Mouse (Mus musculus): ENCODE measurements around the gene Itprip. TPM values are rescaled to one million over a fixed set of nuclear protein-coding genes. Genes with fewer than 3 reads are reported as not detected.

Itprip gene
- polyA plus RNA-seq, 1 experiment from 2014 or later, result 5.4 TPM

DNA sequence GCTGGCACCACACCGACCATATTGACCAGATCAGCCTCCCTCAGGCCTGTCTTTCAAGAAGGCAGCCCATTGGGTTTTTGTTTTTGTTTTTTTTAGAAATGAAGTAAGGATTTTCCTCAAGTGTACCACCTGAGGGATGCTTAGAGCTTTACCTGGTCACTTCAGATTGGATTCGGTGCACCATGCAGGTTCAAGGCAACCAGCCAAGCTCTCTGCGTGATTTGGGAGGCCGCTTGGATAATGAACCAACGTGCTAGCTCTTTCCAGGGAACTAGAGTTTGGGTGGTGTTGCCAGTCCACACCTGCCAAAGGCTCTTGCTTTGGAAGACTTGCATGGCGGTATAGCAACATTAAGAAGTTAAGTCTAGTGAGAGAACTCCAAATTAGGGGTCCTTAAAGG lies 26.0 kb downstream of the Itprip start:
- H3K4me3 ChIP-seq (replicated peaks; ENCODE audit: low read length), result no peak overlapping the region
- DNase-seq (ENCODE audit: low spot score), result no peak
- 92% methylated on average over 6 of the region's 6 CpGs for WGBS

GRCm38 (mm10) chr19:47891562-47892312 lies 27.4 kb downstream of the Itprip start:
- Histone ChIP-seq H3K4me2 (replicated peaks) (no peak overlapping the region), H3K9me3 (ENCODE audit: control insufficient read depth, low read length) (no peaks in the 10 kb centered on the region), H3K36me3 (replicated peaks; ENCODE audit: control insufficient read depth, insufficient read depth) (peaks cover 8% of the 10 kb centered on the region), H3K4me1 (replicated peaks; ENCODE audit: control insufficient read depth, insufficient read depth, low read length) (no peaks in the 10 kb centered on the region), H3K27me3 (ENCODE audit: control insufficient read depth, insufficient read depth, low read length) (no peaks in the 10 kb centered on the region), H3K9ac (no peak overlapping the region), H3K4me3 (replicated peaks; ENCODE audit: low read length) (no peak overlapping the region), H3K27ac (no peak overlapping the region)
- WGBS, result 80% methylated on average over 11 of the region's 11 CpGs
- ATAC-seq (ENCODE audit: low FRiP score) (no peak), DNase-seq (ENCODE audit: low spot score) (no peak)

More for the DNA sequence above, 26.0 kb downstream of the Itprip start:
- no peak overlapping the region for H3K4me2 ChIP-seq (replicated peaks)
- H3K4me1 ChIP-seq (replicated peaks; ENCODE audit: control insufficient read depth, insufficient read depth, low read length), result no peaks in the 10 kb centered on the region
- peaks cover 15% of the 10 kb centered on the region for H3K36me3 ChIP-seq (replicated peaks; ENCODE audit: control insufficient read depth, insufficient read depth)
- H3K9ac ChIP-seq, result no peak overlapping the region
- H3K27me3 ChIP-seq (ENCODE audit: control insufficient read depth, insufficient read depth, low read length), result no peaks in the 10 kb centered on the region
- H3K27ac ChIP-seq, result no peak overlapping the region
- no peaks in the 10 kb centered on the region for H3K9me3 ChIP-seq (ENCODE audit: control insufficient read depth, low read length)
- ATAC-seq (ENCODE audit: low FRiP score), result no peak

GRCm38 (mm10) chr19:47890489-47891130 lies 28.5 kb downstream of the Itprip start:
- Histone ChIP-seq H3K9ac (no peak overlapping the region), H3K27ac (no peak overlapping the region), H3K9me3 (ENCODE audit: control insufficient read depth, low read length) (no peaks in the 10 kb centered on the region), H3K27me3 (ENCODE audit: control insufficient read depth, insufficient read depth, low read length) (no peaks in the 10 kb centered on the region), H3K4me1 (replicated peaks; ENCODE audit: control insufficient read depth, insufficient read depth, low read length) (no peaks in the 10 kb centered on the region), H3K36me3 (replicated peaks; ENCODE audit: control insufficient read depth, insufficient read depth) (peaks cover 3% of the 10 kb centered on the region; the same call in 1 of the 2 replicates), H3K4me2 (replicated peaks) (no peak overlapping the region), H3K4me3 (replicated peaks; ENCODE audit: low read length) (no peak overlapping the region)
- 78% methylated on average over 10 of the region's 10 CpGs for WGBS
- DNase-seq (ENCODE audit: low spot score) (no peak), ATAC-seq (ENCODE audit: low FRiP score) (no peak)

DNA sequence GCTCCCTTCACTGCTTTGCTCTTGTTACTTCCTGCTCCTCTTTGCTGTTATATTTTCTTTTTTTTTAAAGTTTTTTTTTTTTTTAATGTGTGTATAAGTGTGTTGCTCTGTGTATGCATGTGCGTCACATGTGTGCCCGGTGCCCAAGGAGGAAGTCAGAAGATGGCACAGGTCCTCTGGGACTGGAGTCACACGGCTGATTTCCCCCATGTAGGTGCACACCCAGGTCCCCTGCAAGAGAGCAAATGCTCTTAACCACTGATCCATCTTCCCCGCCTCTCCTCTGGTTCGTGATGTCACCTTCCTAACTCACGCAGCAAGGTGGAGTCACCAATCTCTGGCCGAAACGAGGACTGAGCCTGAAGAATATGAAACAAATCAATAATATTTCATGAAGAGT lies 31.1 kb downstream of the Itprip start:
- Histone ChIP-seq H3K9ac (no peak overlapping the region), H3K36me3 (replicated peaks; ENCODE audit: control insufficient read depth, insufficient read depth) (no peaks in the 10 kb centered on the region), H3K9me3 (ENCODE audit: control insufficient read depth, low read length) (no peaks in the 10 kb centered on the region), H3K4me1 (replicated peaks; ENCODE audit: control insufficient read depth, insufficient read depth, low read length) (no peaks in the 10 kb centered on the region), H3K4me2 (replicated peaks) (no peak overlapping the region), H3K27me3 (ENCODE audit: control insufficient read depth, insufficient read depth, low read length) (no peaks in the 10 kb centered on the region), H3K27ac (no peak overlapping the region), H3K4me3 (replicated peaks; ENCODE audit: low read length) (no peak overlapping the region)
- WGBS, result 91% methylated on average over 8 of the region's 8 CpGs
- no peak for ATAC-seq (ENCODE audit: low FRiP score)
- no peak for DNase-seq (ENCODE audit: low spot score)

GRCm38 (mm10) chr19:47887417-47887816 lies 31.7 kb downstream of the Itprip start:
- WGBS, result 79% methylated on average over 10 of the region's 10 CpGs
- Histone ChIP-seq H3K27ac (no peak overlapping the region), H3K9me3 (ENCODE audit: control insufficient read depth, low read length) (no peaks in the 10 kb centered on the region), H3K27me3 (ENCODE audit: control insufficient read depth, insufficient read depth, low read length) (no peaks in the 10 kb centered on the region), H3K36me3 (replicated peaks; ENCODE audit: control insufficient read depth, insufficient read depth) (no peaks in the 10 kb centered on the region), H3K9ac (no peak overlapping the region), H3K4me1 (replicated peaks; ENCODE audit: control insufficient read depth, insufficient read depth, low read length) (no peaks in the 10 kb centered on the region), H3K4me2 (replicated peaks) (no peak overlapping the region), H3K4me3 (replicated peaks; ENCODE audit: low read length) (no peak overlapping the region)
- no peak for ATAC-seq (ENCODE audit: low FRiP score)
- DNase-seq (ENCODE audit: low spot score), result no peak

DNA sequence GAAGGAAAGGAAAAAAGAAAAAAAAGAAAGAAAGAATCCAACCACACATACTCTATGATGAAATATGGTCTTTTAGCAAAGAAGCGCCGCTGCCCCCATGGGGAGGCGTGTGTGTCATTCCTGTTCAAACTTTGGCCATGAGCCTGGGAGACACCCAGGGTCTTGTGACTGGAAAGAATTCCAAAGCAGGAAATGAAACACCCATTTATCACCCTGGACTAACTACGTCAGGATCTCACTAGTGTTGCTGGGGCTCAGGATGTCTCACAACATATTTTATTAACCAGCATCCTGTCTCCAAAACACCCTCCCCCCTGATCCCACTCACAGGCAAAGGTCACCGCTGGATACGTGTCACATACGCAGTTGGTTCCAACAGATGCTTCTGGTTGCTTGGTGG lies 32.5 kb downstream of the Itprip start:
- 80% methylated on average over 7 of the region's 7 CpGs for WGBS

GRCm38 (mm10) chr19:47885886-47886285 lies 33.2 kb downstream of the Itprip start:
- no peaks in the 10 kb centered on the region for H3K27me3 ChIP-seq (ENCODE audit: control insufficient read depth, insufficient read depth, low read length)
- no peaks in the 10 kb centered on the region for H3K9me3 ChIP-seq (ENCODE audit: control insufficient read depth, low read length)
- DNase-seq (ENCODE audit: low spot score), result no peak
- no peaks in the 10 kb centered on the region for H3K4me1 ChIP-seq (replicated peaks; ENCODE audit: control insufficient read depth, insufficient read depth, low read length)
- no peak for ATAC-seq (ENCODE audit: low FRiP score)
- WGBS, result 88% methylated on average over 11 of the region's 11 CpGs
- no peaks in the 10 kb centered on the region for H3K36me3 ChIP-seq (replicated peaks; ENCODE audit: control insufficient read depth, insufficient read depth)
- H3K9ac ChIP-seq, result no peak overlapping the region
- no peak overlapping the region for H3K4me3 ChIP-seq (replicated peaks; ENCODE audit: low read length)
- no peak overlapping the region for H3K4me2 ChIP-seq (replicated peaks)
- no peak overlapping the region for H3K27ac ChIP-seq

More for the DNA sequence above, 32.5 kb downstream of the Itprip start:
- Histone ChIP-seq H3K9me3 (ENCODE audit: control insufficient read depth, low read length) (no peaks in the 10 kb centered on the region), H3K27me3 (ENCODE audit: control insufficient read depth, insufficient read depth, low read length) (no peaks in the 10 kb centered on the region), H3K4me3 (replicated peaks; ENCODE audit: low read length) (no peak overlapping the region), H3K4me1 (replicated peaks; ENCODE audit: control insufficient read depth, insufficient read depth, low read length) (no peaks in the 10 kb centered on the region), H3K36me3 (replicated peaks; ENCODE audit: control insufficient read depth, insufficient read depth) (no peaks in the 10 kb centered on the region), H3K27ac (no peak overlapping the region), H3K9ac (no peak overlapping the region), H3K4me2 (replicated peaks) (no peak overlapping the region)
- ATAC-seq (ENCODE audit: low FRiP score), result no peak
- no peak for DNase-seq (ENCODE audit: low spot score)

DNA sequence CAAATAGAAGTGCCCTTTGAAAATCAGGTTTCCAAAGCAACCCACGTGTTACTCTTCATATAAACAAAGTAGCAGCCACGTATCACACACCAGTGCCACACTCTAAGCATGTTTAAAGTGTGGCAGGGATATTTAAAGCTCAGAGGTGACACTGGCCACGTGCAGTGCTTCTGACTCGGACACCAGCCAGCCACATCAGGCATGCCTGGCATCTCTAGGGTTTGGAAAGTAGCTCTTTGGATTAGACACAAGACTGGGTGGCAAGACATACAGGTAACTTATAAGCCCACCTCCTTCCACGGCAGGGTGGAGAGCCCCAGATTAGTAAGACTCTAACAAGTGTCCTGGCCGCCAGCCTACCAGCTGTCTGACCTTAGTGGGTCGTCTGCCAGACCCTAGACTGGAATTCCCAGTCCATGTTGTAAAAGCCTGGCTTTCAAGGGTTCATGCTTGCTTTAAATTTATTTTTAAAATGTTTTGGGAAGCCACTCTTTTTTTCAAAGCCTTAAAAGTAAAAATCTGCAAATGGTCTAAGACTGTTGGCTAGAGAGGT lies 33.8 kb downstream of the Itprip start:
- Histone ChIP-seq H3K4me1 (replicated peaks; ENCODE audit: control insufficient read depth, insufficient read depth, low read length) (no peaks in the 10 kb centered on the region), H3K27ac (no peak overlapping the region), H3K36me3 (replicated peaks; ENCODE audit: control insufficient read depth, insufficient read depth) (no peaks in the 10 kb centered on the region), H3K4me2 (replicated peaks) (no peak overlapping the region), H3K9me3 (ENCODE audit: control insufficient read depth, low read length) (no peaks in the 10 kb centered on the region), H3K27me3 (ENCODE audit: control insufficient read depth, insufficient read depth, low read length) (no peaks in the 10 kb centered on the region), H3K4me3 (replicated peaks; ENCODE audit: low read length) (no peak overlapping the region), H3K9ac (no peak overlapping the region)
- 71% methylated on average over 7 of the region's 7 CpGs for WGBS
- no peak for DNase-seq (ENCODE audit: low spot score)
- ATAC-seq (ENCODE audit: low FRiP score), result no peak

GRCm38 (mm10) chr19:47884296-47885085 lies 34.6 kb downstream of the Itprip start:
- Histone ChIP-seq H3K36me3 (replicated peaks; ENCODE audit: control insufficient read depth, insufficient read depth) (no peaks in the 10 kb centered on the region), H3K27me3 (ENCODE audit: control insufficient read depth, insufficient read depth, low read length) (no peaks in the 10 kb centered on the region), H3K4me2 (replicated peaks) (no peak overlapping the region), H3K4me1 (replicated peaks; ENCODE audit: control insufficient read depth, insufficient read depth, low read length) (no peaks in the 10 kb centered on the region), H3K9ac (no peak overlapping the region), H3K27ac (no peak overlapping the region), H3K4me3 (replicated peaks; ENCODE audit: low read length) (no peak overlapping the region), H3K9me3 (ENCODE audit: control insufficient read depth, low read length) (no peaks in the 10 kb centered on the region)
- ATAC-seq (ENCODE audit: low FRiP score), result no peak
- 71% methylated on average over 13 of the region's 13 CpGs for WGBS
- no peak for DNase-seq (ENCODE audit: low spot score)
